Mouse (Mus musculus) 416B (cell line): ENCODE results near the gene Slc19a1.
A peak's percentile ranks its signal among the peaks of the same experiment; 100 is the strongest.

Experiments used
- DNase-seq: peaks from one replicate; pipeline ENCODE4 v3.0.0; 2011; ENCODE audit warnings: low read depth

Slc19a1 gene

DNA sequence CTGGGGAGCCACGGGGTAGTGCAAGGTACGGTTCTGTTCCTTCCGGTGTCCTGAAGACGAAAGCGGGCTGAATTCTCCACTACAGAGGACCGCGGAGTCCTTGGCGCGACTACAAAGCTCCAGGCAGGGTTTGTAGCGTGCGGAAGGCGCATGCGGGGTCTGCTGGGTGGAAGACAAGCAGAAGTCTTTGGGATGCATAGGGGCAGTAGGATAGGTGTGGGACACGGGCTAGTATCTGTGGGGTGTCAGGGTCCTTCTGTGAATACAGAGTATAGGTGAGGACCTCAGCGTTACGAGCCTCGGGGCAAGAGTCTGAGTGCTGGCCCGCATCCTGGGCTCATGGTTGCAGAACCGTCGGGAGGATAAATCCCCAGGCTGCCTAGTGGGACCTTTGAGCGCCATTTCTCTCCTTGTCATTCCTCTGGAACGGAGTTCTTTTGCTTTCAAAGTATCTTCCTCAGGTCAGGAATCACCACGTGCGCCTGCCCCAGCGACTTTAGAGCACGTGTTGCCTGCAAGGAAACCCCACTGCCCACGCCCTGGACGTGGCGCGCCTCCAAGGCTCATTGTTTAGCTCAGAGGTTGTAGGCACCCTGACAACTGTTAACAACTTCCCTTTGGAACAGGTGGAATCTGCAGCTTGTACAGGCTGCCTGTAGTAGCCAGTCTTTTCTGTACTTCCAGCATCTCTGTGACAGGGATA lies 1.4 kb downstream of the Slc19a1 start:
- DNase-seq = no peak

DNA sequence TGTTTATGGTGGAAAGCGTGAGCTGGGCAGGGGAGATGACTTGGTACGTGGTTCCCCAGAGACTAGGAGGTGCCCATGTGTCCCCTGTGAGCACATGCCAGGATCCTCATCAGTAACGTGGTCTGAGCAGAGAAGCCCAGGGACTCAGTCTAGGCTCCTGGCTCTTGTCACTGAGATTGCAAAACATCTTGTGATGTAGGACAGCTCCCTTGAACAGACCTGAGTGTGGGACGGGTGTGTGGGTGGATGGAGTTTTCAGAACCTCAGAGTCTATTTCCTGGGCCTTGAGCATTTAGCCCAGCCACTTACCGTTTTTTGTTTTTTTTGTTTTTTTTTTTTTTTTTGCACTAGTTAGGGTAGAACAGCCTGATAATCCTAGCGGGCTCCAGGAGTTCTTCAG lies 3.4 kb downstream of the Slc19a1 start:
- DNase-seq = no peak

DNA sequence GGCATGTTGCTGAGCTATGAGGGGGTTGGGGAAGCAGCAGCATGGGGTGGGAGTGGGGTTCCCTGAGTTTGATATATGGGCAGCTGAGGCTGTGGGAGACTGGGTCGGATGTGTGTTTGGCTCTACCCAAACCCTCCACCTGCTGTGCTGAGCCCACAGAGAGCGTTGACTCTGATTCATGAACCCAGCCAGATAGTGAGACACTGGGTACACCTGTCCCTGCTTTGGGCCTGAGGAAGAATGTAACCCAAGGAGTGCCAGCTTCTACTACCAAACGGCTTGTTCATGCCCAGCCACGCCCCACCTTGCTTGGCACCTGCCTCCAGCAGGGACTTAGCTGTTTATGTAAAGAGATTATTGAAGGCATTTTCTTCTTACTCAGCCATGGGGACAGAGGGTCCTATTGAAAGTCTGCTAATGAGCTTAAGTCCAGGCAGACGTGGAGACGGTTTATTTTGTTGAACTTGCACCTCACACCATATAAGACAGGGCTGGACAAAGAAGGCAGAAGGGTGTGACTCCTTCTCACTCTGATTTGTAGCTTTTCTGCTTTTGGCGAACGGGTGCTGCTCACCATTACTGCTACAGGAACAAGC lies 6.6 kb downstream of the Slc19a1 start:
- DNase-seq = no peak

DNA sequence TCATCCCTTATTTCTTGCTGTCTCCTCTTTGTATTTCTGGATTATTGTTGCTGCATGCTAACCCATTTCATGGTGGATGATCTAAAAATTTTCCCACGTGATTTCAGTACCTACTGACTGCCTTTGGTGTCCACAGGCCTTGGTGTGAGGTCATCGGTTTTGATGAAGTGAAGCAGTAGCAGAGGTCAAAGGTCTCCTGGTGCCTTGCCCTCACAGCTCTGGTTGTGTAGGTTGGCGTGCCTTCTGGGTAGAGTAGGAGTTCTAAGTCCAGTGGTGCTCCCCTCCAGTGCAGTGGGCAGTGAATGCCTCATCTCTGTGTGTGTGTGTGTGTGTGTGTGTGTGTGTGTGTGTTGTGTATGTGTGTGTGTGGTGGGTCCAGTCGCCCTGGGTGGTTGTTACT lies 16.2 kb downstream of the Slc19a1 start:
- no peak for DNase-seq

DNA sequence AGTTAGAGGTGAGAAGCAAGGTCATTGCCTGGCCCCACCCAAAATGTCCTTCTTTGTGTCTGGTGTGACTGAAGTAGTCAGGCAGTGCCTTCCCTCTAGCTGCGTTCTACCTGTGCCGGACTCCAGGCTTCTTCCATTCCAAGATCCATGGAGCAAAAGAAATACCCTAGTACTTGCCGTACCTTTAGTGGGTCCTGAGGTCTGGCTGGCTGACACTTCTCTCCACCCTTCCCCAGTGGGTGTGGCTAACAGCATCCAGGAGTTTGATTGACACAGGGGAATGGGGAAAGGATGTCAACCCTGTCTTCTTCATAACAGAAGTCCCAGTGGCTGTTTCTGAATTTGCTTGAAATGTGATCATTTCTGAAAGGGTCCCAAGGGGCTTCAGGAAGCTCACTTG lies 16.6 kb downstream of the Slc19a1 start:
- DNase-seq = no peak

DNA sequence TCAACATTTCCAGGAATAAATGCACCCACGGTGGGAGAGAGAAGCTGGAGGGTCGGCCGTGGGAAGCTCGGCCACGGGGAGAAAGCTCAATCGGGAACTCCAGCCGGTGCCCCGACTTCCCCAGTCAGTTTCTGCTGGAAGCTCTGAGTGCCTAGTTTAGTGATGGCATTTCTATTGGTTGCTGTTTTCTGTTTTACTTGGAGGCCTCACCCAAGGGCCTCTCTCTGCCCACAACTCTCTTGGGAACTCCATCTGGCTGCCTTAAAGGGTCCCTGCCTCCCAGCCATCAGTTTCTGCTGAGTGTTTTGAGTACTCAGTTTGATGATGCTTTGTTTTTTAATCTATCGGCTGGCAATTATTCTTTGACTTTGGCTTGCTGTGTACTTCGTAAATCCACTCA lies 24.7 kb downstream of the Slc19a1 start:
- DNase-seq = no peak

DNA sequence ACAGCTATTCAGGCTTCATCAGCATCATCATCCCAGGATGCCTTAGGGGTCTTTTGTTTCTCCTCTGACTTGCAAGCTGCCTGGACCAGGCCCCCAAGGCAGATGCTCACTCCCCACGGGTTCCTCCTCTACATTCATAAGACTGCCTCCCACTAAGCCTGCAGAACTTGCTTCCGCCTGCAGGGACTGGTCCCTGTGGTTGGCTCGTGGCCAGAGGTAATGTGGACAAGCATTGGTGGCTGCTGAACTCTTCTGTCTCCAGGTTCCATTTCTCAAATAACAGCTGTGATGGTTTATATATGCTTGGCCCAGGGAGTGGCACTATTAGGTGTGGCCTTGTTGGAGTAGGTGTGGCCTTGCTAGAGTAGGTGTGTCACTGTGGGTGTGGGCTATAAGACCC lies 29.4 kb downstream of the Slc19a1 start:
- no peak for DNase-seq

DNA sequence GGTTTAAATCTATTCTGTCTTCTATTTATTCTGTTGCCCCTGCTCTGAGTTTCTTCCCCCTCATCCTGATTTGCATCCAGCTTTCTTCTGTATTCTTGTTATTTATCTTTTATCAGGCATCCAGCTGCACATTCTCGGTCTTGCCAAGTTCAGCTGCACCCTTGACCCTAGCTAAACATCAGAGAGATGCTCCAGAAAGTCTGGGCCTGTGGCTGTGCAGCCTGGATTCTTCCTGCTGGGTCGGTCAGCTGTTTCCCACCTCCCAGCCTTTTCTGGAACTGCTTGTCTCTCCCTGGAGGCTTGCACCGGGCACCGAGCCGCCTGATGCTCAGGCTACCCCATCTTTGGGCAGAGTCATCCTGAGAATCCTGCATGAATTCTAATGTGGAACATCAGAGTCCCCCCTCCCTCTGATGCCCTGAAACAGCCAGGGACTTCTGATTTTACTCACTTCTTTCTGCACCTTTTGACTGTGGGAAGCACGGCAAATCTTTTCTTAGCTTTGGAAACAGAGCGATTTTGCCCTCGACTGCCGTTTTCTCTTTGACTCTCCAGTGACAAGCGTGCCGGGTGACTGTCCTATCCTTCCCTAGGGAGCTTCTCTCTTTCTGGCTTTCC lies 30.5 kb downstream of the Slc19a1 start:
- no peak for DNase-seq

DNA sequence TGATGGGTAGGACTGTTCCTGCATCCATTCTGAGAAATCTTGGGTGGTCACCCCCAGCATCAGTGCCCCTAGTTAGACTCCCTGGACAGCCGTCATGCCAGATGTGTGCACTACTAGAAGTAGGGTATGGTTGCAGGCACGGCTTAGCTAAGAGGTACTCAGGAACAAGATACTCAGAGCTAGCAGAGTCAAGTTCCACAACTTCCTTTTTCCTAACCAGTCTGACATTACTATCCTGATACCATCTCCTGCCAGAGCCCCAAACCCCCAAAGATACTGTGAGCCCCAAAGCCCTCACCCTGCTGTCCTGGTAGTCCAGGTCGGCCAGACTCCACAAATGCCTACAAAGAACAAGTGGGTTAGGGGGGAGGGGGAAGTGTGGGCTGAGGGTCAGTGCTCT lies 32.2 kb downstream of the Slc19a1 start:
- DNase-seq = no peak

DNA sequence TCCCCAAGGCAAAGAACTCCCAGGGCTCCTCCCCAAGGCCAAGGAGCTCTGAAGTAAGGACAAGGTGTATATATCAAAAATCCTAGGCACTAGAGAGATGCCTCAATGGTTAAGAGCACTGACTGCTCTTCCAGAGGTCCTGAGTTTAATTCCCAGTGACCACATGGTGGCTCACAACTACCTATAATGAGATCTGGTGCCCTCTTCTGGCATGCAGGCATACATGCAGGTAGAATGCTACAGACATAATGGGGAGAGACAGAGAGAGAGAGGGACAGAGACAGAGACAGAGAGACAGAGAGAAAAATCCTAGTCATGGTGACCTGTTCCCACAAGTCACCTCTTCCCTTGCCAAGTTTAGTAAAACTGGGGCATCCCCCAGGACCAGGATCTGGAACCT lies 32.6 kb downstream of the Slc19a1 start:
- DNase-seq = peak; percentile 4

DNA sequence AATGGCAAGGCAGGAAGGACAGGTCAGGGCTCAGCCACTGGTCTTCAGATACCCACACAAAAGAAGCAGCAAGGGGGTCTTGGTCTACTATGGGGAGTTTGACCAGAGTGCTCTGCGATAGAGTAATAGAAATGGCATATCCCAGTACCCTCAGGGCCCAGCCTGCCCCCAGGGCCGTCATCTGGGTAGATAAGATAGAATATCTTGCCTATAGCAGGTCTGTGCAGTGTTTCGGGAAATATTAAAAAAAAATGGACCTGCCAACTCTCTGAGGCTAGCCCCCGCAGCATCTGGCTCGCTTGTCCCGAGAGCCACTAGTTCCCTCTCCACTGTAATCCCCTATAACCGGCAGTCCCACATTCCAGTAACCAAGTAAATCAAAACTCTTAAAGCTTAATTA lies 36.4 kb downstream of the Slc19a1 start:
- DNase-seq = no peak

DNA sequence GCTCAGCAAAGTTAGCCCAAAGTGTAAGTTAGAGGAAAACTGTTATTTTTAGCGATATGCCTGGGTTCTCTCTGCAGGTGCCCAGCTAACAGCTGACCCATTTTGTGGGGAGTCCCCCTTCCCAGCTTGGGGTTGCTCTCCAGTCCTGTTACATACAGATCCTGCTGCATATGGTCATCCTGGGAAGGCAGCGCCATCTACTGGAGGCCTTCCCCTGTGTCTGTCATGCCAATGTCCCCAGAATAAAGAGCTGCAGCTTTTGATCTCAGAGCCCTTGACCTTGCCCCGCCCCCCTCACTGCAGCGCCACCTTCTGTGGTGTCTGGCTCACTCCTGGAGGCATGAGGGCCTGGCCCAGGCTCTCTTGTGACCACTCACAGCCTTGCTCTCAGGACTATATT lies 38.0 kb downstream of the Slc19a1 start:
- peak; percentile 58 for DNase-seq

DNA sequence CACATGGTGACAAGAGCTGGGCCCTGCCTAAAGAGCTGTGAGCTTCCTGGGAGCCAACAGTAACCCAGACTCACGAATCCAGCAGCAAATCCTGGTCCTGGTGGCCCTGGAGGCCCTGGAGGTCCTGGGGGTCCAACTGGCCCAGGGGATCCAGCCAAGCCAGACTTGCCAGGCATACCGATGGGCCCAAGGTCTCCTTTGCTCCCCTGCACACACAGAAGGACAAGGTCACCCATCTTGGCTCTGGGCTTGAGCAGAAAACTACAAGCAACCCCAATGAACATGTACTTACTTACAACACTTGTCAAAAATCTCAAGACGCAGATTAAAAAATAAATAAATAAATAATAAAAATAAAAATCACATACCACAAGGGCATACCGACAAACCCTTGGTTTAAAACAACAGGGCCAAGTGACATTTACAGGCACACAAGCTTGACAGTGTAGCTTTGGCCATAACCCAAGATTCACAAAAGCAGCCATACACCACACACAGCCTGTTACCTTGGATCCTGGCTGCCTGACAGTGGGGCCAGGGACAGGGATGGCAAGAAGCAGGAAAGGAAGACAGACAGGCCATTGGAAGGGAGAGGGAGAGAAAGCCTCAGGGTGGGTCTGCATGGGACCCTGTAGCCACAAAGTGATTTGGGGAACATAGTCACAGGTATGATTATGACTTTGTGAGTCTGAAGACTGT lies 42.4 kb downstream of the Slc19a1 start:
- DNase-seq = no peak

DNA sequence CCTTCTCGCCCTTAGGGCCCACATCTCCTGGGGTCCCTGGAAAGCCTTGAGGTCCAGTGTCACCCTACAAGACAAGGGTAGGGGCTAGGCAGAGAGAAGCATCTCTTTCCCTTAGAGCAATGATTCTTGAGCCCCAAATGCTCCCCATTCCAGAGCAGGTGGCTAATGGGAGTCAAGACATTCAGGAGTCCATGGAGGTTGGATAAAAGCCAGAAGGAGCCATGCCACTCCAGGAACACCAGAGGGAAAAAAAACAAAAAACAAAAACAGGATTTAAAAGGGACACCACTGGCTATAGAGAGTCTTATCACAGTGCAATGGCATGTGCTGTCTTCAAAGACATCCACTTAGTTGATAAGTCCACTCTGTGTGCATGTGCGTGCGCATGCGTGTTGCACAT lies 46.4 kb downstream of the Slc19a1 start:
- no peak for DNase-seq

DNA sequence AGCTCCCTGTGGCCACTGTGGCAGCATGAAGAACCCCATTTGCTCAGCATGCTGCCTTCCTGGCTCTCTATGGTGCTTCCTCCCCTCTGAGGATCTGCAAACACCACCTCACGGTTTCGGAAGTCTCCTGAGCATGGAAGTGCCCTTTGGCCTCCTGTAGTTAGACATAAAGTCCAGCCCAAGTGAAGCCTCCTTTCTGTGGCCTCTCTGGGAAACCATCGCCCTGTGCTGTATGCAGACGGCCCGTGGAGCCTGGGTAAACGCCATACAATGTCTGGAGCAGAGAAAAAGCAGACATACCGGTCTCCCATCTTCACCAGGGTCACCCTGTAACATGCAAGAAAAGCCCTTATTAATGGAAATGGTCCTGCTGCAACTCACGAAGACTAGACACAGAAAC lies 46.9 kb downstream of the Slc19a1 start:
- DNase-seq = no peak

DNA sequence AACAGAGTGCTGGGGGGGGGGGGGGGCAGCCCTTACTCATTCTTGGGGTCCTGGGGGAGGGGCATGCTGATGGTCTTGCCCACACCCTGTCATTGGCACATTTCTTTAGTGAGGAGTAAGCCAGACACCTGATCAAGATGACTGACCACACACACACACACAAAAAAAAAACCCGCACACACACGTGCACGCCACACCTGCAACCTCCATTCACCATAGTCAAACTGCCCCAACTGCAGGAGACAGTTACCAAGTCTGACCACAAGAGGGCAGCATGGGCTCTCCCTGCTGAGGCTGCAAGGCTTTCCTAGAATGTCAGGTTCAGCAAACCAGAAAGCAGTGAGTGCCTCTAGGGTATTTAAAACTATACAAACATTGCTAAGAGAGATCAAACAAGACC lies 50.4 kb downstream of the Slc19a1 start:
- peak; percentile 64 for DNase-seq

DNA sequence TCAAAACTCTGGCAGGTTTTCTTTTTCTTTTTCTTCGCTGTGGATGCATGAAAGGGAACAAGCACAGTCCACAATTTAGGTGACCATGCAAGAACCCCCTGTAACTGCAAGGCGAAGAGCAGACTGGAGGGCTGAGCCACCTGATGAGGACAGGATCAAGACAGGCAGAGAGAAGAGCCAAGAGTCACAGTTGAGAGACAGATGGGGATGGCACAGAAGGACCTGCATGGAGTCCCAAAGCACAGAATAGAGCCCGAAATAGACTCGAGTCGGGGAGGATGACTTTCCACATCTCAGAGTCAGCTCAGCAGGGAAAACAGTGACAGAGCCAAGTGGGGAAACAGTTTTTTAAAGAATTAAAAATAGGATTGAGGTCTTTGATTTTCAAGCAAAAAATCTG lies 50.9 kb downstream of the Slc19a1 start:
- no peak for DNase-seq

DNA sequence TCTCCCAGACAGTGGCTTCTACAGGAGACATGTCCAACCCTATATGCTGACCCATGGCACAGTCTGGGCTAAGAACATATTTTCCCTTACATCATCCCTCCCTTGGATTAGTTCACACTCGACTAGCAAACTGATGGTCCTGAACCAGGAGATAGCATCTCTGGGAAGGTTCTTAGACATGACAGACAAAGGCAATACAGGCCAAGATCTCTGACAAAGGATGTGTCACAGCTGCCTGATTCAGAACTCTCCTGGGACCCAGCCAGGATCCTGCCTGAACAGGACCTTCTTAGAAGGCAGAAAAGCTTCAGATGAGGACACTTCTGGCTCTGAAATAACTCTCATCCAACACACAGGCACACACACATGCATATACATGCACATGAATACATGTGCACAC lies 52.5 kb downstream of the Slc19a1 start:
- no peak for DNase-seq

DNA sequence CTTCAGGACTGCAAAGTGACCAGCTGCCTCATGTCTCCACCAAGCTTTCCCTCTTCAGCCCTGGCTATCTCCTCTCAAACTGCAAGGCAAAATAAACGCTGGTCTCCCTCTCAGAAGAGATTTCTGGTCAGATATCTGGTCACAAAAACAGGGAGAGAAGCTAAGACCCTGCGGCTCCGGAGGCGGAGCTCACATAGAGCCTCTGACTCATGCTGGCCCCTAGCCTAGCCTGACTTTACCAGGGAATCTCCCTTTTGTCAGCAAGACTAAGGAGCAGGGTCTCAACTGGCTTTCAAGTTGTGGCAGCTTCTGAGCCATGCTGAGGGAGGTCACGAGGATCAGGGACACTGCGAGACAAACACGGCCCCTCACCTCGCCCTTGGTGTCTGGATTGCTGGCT lies 57.3 kb downstream of the Slc19a1 start:
- DNase-seq = no peak

DNA sequence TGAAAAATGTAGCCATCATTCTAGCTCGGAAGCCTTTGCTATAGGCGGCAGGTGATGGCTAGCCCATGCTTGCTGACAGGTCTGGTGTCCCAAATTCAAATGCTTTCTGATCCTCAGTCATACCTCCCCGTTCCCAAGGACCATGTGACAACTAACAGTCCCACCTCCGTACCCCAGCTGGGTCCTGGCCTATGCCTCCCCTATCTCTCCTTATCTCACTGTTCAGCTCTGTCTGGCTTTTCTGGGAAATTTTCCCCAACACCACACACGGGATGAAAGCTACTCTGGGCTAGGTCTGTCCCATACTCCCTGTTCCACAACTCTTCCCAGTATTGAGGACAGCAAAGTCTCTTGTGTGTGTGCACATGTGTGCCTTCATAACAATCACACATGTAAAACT lies 58.0 kb downstream of the Slc19a1 start:
- no peak for DNase-seq

DNA sequence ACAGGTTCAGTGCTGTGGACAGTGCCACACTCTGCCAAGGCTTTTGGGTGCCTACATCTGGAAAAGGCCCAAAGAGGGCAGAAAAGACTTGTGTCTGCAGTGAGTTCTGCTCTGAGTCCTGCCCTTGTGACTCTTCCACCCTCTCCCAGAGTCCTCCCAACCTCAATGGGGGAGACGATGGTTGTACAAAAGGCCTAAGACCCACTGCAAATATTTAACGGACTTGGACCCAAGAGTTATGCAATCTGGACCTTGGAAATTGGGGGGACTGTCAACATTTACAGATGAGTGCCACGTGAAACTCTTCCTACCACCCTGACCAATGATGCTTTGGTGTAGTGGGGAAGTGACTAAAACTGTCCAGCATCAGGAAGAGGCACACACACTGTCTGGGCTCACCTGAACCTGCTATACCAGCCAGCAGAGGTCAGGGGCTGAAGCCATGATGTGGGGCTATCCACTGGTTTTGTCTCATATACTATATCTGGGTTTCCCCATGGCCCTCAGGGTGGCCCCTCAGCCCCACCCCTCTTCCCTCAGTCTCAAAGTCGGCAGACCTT lies 59.6 kb downstream of the Slc19a1 start:
- no peak for DNase-seq

DNA sequence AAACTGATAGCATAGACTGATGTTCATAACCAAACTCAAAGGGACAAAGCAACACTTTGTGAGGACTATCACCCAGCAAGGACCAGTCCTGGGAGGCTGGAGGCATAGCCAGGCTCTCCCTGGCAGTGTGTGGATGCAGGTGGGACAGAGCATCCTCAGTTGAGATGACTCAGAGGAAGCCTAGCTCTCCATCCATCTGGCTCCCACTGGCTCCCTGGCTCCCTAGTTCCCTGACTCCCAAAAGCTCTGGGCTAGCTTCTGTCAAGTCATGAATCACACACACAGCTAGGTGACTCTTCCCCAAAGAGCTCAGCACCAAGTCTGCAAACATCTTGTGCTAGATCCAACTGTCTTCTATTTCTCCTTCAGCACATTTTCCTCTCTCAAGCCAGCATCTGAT lies 61.8 kb downstream of the Slc19a1 start:
- DNase-seq = no peak

DNA sequence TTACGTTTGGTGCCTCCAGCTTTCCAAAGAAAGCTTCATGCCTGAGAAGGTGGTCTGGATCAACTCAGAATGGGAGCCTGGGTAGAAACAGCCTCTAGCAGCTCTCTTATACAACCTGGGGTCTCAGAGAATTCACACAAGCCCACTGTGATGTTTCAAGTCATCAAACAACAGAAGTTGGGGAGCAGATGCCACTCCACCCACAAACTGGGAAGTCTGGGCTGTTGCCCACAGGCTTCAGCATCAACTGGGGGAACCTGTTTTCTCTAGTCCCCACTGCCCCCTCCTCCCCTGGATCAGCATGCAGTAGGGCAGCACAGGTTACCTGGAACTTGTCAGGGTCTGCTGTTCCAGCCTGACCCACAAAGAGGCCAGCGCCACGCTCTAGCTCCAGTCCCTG lies 63.6 kb downstream of the Slc19a1 start:
- no peak for DNase-seq
